Mouse (Mus musculus): ENCODE measurements around the gene Tmem217.
A peak's percentile ranks its signal among the peaks of the same experiment; 100 is the strongest.
"Not testable (repeated sequence)": the region's sequence is repeated elsewhere in the genome, so short reads cannot be mapped to it uniquely, and the experiment has no call there.

Tmem217 gene

DNA sequence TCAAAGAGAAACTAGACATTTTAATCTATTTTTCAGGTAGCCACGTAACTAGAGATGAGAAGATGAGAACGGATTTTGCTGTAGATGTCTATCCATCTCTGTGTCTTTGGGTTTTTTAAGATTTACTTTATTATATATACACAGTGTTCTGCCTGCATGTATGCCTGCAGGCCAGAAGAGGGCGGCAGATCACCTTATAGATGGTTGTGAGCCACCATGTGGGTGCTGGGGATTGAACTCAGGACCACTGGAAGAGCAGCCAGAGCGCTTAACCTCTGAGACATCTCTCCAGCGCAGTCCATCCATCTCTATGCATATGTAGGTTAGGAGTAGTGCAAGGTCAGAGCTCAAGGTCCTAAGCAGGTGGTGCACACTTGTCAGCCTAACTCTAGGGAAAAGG lies 48.5 kb downstream of the Tmem217 start:
- no peak for DNase-seq (ENCODE audit: low spot score in 2 of 2)

DNA sequence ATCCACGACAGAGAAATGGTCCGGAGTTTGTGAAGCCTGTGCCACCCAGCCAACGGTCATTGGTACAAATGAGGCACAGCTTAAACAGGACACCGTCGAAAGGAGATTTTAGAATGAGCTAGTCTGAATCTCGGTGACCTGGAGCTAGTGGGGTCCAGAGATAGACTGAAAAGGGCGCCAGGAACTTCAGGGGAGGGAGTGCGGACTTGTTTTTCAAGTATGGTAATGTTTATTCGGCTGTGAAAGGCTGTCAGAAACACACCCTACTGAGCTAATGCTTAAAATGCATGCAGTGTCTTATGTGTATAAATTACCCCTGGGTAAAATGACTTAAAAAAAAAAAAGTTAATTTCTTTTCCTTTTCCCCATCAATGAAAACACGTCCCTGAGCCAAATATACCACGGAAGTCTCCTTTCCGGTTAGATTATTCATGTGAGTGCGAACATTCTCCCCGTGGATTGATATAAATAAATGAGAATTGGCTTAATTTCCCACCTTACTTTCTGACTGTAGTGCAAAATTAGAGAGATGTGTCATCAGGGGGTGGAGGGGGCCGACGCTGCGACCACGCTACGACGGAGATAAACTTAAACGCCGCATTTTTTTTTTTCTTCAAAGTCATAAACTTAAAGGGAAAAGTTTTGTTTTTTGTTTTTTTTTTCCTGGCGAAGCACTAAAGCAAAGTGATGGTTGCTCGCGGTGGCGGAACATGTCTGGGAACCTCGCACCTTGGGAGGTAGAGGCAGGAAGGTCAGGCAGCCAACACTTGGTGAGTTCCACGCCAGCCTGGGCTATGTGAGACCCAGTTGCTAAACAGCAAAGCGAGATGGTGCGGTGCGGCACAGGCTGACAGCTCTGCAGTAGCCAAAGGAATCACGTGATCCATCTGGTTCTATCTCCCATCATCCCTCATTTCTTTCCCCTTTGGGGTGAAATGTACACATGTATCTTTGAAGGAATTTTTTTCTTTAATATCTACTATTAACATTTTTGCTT lies 49.2 kb downstream of the Tmem217 start:
- peak in 1 of 2 experiments; percentile 14 for DNase-seq (ENCODE audit: low spot score in 2 of 2)

DNA sequence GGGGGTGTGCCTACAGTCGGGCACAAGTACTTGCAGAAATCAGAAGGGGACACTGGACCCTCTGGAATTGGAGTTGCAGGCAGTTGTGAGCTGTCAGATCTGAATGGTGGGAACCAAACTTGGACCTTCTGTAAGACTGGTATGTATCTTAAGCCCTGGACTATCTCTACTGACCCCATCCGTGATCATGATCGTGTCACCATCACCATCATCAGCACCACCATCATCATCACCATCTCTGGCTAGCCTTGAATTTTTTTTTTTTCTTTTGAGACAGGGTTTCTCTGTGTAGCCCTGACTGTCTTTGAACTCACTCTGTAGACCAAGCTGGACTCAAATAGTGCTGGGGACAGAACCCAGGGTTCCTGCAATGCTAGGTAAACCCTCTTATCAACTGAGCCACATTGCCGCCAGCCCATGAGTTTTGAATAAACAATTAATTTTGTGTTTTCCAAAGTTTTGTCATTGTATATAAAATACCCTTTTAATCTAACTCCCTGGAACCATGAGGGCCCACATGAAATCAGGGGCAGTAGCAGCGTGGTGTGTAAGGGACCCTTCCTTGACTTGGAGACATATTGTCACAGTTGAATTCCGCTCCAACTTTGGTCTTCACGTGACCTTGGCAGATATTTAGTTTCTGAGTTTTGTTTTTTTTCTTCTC lies 50.0 kb downstream of the Tmem217 start:
- no peak for DNase-seq (ENCODE audit: low spot score in 2 of 2)

DNA sequence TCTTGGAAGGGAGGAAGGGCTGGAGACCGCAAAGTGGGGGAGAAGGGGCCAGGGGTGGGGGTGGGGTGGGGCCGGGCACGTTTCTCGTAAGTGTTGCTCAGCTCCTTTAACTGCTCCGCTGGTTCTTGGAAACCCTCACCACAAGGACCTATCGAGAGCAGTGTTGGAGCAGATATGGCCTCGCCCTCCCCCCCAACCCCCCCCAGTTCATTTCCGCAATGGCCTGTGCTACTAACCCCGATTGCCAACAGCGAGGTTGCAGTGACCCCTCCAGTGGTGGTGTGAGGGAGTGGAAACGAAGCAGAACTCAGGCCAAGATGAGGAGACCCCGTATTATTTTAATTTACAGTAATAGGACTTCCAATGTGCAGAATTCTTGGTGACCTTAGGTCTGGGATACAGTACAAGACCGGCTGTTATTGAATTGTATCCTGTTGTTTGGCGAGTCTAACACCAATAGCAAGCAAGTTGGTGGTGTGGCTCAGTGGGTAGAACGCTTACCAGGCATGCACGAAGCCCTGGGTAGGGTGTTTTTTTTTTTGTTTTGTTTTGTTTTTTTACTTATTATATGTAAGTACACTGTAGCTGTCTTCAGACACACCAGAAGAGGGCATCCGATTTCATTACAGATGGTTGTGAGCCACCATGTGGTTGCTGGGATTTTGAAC lies 51.2 kb downstream of the Tmem217 start:
- DNase-seq (ENCODE audit: low spot score in 2 of 2) = no peak

DNA sequence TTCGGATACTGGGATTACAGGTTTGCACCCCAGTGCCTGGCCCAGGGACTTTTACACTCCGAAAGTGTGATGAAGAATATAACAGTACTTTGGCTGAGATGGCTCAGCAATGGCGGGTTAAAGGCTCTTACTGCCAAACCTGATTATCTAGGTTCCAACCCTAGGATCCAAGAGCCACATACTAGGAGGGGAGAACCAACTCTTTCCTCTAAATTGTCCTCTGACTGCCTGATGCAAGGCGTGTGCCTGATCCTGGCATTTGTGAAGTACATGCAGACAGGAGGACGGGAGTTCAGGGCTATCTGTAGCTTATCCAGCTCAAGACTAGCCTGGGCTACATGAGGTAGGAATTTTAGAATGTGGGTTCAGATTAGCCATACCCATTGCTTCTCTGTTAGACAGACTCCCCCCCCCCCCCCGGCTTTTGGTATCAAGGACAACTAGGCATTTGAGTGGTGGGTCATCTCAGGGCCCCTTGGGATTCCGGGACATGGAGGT lies 51.9 kb downstream of the Tmem217 start:
- DNase-seq (ENCODE audit: low spot score in 2 of 2) = no peak

DNA sequence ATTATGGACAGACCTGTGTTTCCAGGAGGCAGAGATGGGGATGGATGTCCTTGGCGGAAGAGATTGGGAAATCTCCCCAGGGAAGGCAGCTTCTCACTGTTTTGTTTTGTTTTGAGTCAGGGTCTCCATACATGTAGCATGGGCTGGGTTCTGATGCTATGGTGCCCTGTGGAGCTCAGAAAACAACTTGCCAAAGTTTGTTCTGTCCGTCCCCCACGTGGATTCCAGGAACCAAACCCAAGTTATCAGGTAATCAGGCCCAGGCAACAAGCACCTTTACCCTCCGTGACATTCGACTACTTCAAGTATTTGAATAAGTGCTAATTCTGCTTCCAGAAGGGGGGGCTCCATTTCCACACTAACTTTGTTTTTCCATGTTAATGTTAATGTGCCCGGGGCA lies 52.7 kb downstream of the Tmem217 start:
- DNase-seq (ENCODE audit: low spot score in 2 of 2) = no peak

DNA sequence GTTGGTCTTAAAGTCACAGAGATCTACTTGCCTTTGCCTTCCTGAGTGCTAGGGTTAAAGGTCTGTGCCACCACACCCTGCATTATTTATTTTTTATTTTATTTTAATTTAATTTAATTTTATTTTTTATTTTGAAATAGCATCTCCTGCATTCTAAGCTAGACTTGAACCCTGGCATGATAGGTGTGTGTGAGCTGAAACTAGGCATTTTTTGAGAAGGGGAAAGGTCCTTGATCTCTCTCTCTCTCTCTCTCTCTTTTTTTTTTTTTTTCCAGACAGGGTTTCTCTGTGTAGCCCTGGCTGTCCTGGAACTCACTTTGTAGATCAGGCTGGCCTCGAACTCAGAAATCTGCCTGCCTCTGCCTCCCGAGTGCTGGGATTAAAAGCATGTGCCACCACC lies 53.2 kb downstream of the Tmem217 start:
- DNase-seq (ENCODE audit: low spot score in 2 of 2) = not testable (repeated sequence)

DNA sequence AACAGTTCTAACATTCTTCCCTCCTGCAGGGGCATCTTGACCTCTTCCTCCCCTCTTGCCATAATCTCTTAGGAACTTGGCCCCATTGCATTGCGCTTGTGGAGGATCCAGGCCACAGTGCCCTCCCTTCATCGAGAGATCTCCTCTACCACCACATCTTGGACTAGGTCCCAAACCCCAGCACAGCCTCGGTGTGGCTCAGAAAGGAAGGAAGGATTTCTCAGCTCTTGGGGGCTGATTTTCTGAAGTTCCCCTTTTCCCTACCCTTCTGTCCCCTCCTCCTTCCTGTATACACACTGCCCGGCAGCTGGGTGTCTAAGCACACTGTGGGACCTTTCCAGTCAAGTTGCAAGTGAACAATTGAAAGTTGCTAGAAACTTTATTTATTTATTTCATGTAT lies 54.2 kb downstream of the Tmem217 start:
- peak; percentile 36 to 69 for DNase-seq (ENCODE audit: low spot score in 2 of 2)

DNA sequence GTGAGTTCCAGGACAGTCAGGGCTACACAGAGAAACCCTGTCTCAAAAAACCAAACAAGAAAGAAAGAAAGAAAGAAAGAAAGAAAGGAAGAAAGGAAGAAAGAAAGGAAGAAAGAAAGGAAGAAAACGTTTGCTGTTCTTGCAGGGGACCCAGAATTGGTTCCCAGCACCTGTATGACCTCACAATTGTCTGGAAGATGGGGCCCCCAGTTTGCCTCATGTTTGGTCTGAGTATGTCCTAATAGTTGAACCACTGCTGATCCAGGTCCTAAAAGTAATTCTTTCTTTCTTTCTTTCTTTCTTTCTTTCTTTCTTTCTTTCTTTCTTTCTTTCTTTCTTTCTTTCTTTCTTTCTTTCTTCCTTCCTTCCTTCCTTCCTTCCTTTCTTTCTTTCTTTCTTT lies 54.7 kb downstream of the Tmem217 start:
- not testable (repeated sequence) for DNase-seq (ENCODE audit: low spot score in 2 of 2)

DNA sequence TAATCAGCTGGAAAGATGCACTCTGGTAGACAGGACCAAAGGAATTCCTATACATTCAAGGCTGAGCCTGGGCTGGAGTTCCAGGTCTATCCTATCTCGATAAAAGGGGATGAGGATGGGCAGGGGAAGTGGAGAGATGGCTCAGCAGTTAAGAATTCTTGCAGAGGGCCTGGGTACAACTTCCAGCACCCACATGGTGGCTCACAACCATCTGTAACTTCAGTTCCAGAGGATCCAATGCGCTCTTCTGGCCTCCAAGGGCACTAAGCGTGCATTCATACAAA lies 55.2 kb downstream of the Tmem217 start:
- DNase-seq (ENCODE audit: low spot score in 2 of 2) = no peak

DNA sequence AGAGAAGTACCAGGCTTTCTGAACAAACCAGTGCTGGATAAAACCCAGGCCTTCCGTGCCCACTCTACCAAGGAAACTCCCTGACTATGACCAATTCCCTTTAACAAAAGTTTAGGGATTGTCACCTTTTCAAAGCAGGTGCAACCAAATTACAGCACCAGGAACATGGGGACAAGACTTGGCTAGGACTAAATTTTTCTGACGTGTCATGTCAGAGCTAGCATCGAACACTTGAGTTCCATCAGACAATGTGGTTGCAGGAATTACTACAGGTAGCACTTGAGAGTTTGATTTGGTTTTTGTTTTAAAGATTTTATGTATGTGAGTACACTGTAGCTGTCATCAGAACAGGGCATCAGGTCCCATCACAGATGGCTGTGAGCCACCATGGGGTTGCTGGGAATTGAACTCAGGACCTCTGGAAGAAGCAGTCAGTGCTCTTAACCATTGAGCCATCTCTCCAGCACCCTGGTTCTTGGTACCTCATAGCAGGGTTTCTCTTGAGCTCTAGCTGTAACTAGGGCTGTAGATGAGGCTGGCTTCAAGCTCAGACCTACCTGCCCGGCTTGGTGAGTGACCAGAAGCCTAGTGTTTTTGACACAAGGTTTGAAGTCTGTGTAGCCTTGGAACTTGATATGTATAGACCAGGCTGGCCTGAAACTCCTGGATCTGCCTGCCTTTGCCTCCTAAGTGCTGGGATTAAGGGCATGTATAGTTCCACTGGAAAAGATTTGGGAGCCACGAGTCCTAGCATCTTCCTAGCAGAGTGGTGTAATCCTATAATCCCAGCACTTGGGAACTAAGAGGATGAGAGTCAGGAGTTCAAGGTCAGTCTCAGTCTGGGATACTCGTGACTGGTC lies 55.7 kb downstream of the Tmem217 start:
- no peak for DNase-seq (ENCODE audit: low spot score in 2 of 2)

DNA sequence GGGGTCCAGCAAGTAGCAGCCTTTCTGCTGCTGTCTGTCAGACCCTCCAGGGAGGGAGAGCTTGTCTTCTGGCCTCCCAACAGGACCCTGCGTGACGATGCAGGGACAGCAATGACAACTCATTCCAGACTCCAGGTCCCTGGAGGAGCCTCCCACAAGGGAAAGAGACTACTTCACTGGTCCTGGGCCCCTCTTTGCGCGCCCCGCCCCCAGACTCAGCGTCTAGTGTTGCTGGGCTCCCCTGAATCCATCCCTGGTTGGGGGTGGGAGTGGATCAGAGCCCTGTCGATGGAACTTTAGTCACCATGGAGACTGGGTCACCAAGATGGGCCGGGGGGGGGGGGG lies 57.5 kb downstream of the Tmem217 start:
- DNase-seq (ENCODE audit: low spot score in 2 of 2) = no peak

DNA sequence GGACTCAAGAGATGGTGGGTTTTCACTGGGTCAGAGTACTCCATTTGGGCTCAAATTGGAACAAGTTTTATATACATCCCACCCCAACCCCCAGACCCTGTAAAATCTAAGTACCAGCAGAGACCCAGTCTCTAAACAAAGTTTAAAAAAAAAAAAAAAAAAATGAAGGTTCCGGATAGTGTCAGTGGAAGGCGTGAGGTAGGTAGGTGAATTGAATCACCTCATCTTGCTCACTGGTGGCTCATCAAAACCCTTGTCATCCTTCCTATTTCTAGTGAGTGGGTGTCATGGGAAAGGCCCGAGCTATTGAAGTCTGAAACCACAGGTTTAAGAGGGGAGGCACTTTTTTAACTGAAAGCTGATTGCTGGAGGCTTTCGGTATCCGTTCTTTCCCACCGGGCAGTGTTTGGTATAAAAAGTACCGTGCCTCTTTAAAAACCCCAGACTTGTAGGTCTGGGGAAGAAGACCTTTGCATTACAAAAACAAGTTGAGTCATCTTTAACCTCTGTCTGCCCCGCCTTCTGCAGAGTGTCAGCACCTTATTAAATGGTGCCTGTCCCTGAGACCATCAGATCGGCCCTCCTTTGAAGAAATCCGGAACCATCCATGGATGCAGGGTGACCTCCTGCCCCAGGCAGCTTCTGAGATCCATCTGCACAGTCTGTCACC lies 58.0 kb downstream of the Tmem217 start:
- DNase-seq (ENCODE audit: low spot score in 2 of 2) = no peak

DNA sequence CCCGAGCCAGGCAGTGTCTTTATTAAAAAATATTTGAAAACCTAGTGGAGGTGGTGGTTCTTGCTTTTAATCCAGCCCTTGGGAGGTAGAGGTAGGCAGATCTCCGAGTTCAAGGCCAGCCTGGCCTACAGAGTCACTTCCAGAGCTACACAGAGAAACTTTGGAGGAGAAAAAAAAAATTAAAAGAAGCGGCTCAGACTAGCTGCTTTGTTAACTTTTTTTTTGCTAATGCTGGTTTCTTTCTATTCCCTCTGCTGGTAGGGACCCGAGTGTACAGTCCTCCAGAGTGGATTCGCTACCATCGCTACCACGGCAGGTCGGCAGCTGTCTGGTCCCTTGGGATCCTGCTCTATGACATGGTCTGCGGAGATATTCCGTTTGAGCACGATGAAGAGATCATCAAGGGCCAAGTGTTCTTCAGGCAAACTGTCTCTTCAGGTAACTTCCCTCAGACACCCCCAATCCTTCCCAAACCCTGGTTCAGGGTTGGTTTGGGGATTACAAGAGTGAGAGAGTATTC lies 58.7 kb downstream of the Tmem217 start:
- DNase-seq (ENCODE audit: low spot score in 2 of 2) = no peak

DNA sequence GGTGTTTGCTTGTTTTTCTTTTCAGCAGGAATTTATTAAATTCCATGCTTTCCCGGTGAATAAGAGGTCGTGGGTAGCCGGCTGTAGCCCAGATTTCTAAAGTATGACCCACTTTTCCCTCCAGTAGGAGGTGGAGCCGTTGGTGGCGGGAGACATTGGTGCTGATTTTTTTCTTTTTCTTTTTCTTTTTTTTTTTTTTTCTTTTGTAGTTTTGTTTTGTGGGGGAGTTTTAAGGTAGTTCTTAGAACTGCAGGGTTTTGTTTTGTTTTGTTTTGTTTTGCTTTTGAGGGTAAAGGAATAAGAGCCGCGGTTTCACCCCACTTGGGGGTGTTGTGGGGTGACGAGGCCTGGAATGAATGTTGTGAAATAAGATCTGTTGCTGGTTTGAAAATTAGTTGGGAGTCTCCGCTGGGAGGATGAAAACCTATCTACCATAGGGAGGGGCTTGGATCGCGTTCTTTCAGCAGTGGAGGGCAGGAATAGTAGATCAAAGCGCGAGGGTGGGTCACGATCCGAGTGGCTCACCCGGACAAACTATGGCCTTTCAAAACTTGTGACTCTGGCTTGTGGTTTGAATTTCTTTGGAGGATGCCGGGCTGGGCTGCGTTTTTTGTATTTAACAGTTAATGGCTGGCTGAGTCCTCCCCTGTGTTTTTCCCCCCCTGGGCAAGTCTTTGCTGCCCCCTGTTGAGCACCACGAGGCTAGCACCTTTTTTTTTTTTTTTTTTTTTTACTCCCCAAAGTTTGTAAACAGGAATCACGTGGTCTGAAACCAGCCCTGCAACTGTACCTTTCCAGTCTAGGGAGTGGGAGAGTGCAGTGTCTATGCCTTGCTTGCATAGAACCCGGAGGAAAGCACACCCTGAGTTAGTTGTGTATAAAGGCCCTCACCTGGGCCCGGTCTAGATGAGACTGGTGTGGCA lies 59.7 kb downstream of the Tmem217 start:
- peak; percentile 78 to 79 for DNase-seq (ENCODE audit: low spot score in 2 of 2)

DNA sequence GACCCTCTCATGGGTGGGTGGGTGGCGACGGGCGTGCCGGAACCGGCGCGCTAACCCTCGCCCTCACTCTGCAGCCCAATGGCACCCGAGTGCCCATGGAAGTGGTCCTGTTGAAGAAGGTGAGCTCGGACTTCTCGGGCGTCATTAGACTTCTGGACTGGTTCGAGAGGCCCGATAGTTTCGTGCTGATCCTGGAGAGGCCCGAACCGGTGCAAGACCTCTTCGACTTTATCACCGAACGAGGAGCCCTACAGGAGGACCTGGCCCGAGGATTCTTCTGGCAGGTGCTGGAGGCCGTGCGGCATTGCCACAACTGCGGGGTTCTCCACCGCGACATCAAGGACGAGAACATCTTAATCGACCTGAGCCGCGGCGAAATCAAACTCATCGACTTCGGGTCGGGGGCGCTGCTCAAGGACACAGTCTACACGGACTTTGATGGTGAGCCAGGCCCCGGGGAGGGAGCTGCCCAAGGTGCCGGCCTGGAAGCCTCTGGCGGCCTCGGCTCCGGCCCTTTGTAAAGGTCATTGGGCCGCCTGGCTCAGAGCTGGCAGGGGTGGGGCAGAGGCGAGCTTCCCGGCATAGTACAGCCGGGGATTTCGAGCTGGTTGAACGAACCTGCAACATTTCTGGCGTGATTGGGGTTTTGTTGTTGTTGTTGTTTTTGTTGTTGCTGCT lies 60.5 kb downstream of the Tmem217 start:
- DNase-seq (ENCODE audit: low spot score in 2 of 2) = peak; percentile 53 to 69

DNA sequence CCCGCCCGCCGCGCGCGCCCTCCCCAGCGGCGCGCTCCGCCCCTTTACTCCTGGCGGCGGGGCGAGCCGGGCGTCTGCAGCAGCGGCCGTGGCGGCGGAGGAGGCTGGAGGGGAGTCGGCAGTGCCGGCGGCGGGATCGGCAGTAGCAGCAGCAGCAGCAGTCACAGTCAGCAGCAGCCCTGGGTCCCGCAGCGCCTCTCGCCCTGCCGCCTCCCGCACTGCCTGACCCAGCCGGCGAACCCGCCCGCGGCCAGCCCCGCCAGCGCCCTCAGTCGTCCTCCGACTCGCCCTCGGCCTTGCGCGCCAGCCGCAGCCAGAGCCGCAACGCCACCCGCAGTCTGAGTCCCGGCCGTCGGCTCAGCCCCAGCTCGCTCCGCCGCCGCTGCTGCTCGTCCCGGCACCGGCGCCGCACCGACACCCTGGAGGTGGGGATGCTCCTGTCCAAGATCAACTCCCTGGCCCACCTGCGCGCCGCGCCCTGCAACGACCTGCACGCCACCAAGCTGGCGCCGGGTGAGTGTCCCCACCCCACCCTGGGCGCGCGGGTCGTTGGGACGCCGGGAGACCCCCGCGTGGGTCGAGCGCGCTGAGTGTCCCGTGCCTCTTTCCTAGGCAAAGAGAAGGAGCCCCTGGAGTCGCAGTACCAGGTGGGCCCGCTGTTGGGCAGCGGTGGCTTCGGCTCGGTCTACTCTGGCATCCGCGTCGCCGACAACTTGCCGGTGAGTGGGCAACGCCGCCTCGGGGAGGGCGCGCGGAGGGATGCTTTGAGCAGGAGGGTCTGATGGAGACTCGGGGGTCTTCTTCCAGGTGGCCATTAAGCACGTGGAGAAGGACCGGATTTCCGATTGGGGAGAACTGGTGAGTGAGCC lies 61.2 kb downstream of the Tmem217 start, which contains the start of gene Pim1:
TSS of gene Pim1 (plus strand) at position 41 of the 869 bp plus-strand sequence.
- no peak for DNase-seq (ENCODE audit: low spot score in 2 of 2)

Measured in heart, adult 9 months (tissue).